Mouse (Mus musculus) lung, postnatal 36 days (tissue): ENCODE data around the gene Vmn1r90.
"Not testable (repeated sequence)": the region's sequence is repeated elsewhere in the genome, so short reads cannot be mapped to it uniquely, and the experiment has no call there.

Source experiments
- DNase-seq: peaks from one replicate; pipeline ENCODE4 v3.0.0; 2022; ENCODE audit warnings: mixed read lengths

Vmn1r90 gene

DNA sequence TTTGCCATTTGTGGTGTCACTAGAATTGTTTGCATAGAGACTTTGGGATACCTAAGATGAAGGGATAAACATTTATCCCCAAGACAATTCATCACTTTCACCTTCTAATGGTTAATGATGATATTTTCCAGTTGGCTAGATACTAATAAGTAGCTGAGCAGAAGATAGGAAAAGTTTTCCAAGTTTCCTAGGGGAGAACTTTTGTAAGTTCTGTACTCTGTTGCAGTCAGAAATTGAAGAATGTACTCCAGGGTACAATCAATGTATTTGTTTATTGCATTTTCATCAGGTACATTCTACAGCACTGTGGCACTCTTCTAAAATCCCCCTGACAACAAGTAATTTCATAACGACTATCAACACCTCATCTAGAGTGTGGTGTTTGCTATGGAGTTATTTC is at the start of gene Vmn1r90:
Vmn1r90 (minus strand) TSS at position 101 of the 400 bp plus-strand sequence.
- no peak for DNase-seq

DNA sequence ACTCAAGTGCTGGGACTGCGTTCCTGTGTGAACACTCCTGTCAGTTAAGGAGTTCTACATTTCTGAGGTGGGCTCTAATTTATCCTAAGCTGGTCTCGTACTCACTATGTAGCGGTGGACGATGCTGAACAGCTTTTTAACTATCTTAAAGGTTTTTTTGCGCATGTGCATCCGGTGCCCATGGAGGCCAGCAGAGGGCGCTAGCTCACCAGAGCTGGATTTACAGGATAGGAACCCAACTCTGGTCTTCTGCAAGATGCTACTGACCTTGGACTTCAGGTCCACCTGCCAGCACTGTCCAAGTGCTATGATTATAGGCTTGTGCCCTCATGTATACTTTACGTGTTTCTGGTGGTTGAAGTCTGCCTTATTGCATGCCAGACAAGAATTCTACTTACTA is 29.7 kb upstream of the Vmn1r90 start:
- not testable (repeated sequence) for DNase-seq

- no peak for DNase-seq
Observed at GRCm38 (mm10) chr7:14552284-14552683, 11.0 kb downstream of the Vmn1r90 start.

GRCm38 (mm10) chr7:14525280-14525679 is 38.0 kb downstream of the Vmn1r90 start:
- no peak for DNase-seq

DNA sequence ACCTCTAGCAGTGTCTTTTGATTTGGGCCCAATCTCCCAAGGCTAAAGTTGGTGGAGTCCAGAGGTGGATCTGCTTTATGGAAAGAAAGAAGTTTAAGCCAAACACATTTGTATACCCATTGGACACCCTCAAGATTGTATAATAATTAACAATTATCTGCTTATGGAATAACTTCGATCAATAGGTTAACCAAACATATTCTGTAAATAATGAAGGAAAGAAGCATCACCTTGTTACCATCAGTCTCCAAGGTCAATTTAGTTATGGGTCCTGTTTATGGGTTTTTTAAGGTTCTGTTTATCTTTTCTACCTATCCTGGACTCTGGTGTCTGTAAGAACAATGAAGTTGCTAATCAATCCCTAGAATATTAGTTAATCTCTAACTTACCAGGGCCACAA is 40.7 kb downstream of the Vmn1r90 start:
- DNase-seq, result no peak

GRCm38 (mm10) chr7:14518301-14518700 is 45.0 kb downstream of the Vmn1r90 start:
- no peak for DNase-seq
